Mouse (Mus musculus) brain, embryonic 14.5 days (tissue): ENCODE data around the gene Olfr1248. TPM values are rescaled to one million over a fixed set of nuclear protein-coding genes. Genes with fewer than 3 reads are reported as not detected.
"Not testable (repeated sequence)": the region's sequence is repeated elsewhere in the genome, so short reads cannot be mapped to it uniquely, and the experiment has no call there.

Experiments
- DNase-seq: peaks from one replicate; pipeline ENCODE4 v3.0.0-alpha.2; 2011; ENCODE audit warnings: low read depth
- CTCF ChIP-seq: fragments of 200-500 bp; IDR thresholded peaks from 2 replicates; pipeline ENCODE4 v1.5.1; 2012; ENCODE audit warnings: inconsistent platforms, mild to moderate bottlenecking, moderate library complexity, borderline replicate concordance; ENCODE audit not compliant: insufficient read depth, insufficient read length; ENCODE audit errors: extremely low read depth
- POLR2A ChIP-seq: fragments of 200-500 bp; IDR thresholded peaks from 2 replicates; pipeline ENCODE4 v1.6.1; 2012; ENCODE audit warnings: mild to moderate bottlenecking, inconsistent platforms, borderline replicate concordance; ENCODE audit not compliant: poor library complexity, insufficient read depth, insufficient read length, severe bottlenecking; ENCODE audit errors: extremely low read depth
- polyA plus RNA-seq: library from polyadenylated mRNA; depleted of rRNA; stranded (reverse); fragments of >200 nt; gene quantifications from 2 replicates; pipeline ENCODE4 v1.2.3, GENCODE M21; 2012; rRNA removed

Olfr1248 gene
- not detected in 2 replicates for polyA plus RNA-seq

GRCm38 (mm10) chr2:89618145-89618544, at the start of gene Olfr1248:
TSS of gene Olfr1248 (minus strand) at chr2:89618245.
- DNase-seq, result not testable (repeated sequence)

GRCm38 (mm10) chr2:89661367-89661766, 43.3 kb upstream of the Olfr1248 start, which contains the start of gene Olfr1250:
TSS of gene Olfr1250 (minus strand) at chr2:89661467.
- DNase-seq, result no peak
- TF ChIP-seq POLR2A (no peak), CTCF (no peak)

- DNase-seq, result no peak
- no peak for TF ChIP-seq CTCF
- no peak for TF ChIP-seq POLR2A
Measured at GRCm38 (mm10) chr2:89634883-89635282, 16.8 kb upstream of the Olfr1248 start, which contains the start of gene Olfr1249. TSS of gene Olfr1249 (minus strand) at chr2:89634983.

GRCm38 (mm10) chr2:89614030-89614429, 4.0 kb downstream of the Olfr1248 start, which contains the start of gene Olfr1247:
TSS of gene Olfr1247 (minus strand) at chr2:89614130.
- no peak for DNase-seq
- TF ChIP-seq POLR2A, result no peak
- TF ChIP-seq CTCF, result no peak

- DNase-seq, result no peak
- TF ChIP-seq POLR2A (no peak), CTCF (no peak)
Measured at GRCm38 (mm10) chr2:89593057-89593456, 25.0 kb downstream of the Olfr1248 start, which contains the start of gene Olfr1246. TSS of gene Olfr1246 (minus strand) at chr2:89593157.

GRCm38 (mm10) chr2:89578347-89578746, 39.7 kb downstream of the Olfr1248 start, which contains the start of gene Olfr1245:
TSS of gene Olfr1245 (minus strand) at chr2:89578447.
- DNase-seq, result no peak
- TF ChIP-seq POLR2A (no peak), CTCF (no peak)

Other genes starting within 250 kb of the Olfr1248 start
- not detected in 2 replicates for gene Olfr1238, start 208.6 kb downstream of the Olfr1248 start, polyA plus RNA-seq
- gene Olfr1239, start 197.8 kb downstream of the Olfr1248 start, polyA plus RNA-seq, result not detected in 2 replicates
- gene Olfr1240, start 175.2 kb downstream of the Olfr1248 start, polyA plus RNA-seq, result not detected in 2 replicates
- gene Olfr1241, start 131.1 kb downstream of the Olfr1248 start, polyA plus RNA-seq, result not detected in 2 replicates
- gene Olfr1242, start 119.9 kb downstream of the Olfr1248 start, polyA plus RNA-seq, result not detected in 2 replicates
- not detected in 2 replicates for gene Olfr1243, start 86.8 kb downstream of the Olfr1248 start, polyA plus RNA-seq
- gene Olfr1245, start 39.8 kb downstream of the Olfr1248 start, polyA plus RNA-seq, result not detected in 2 replicates
- not detected in 2 replicates for gene Olfr1246, start 25.1 kb downstream of the Olfr1248 start, polyA plus RNA-seq
- gene Olfr1247, start 4.1 kb downstream of the Olfr1248 start, polyA plus RNA-seq, result not detected in 2 replicates
- not detected in 2 replicates for gene Olfr1249, start 16.7 kb upstream of the Olfr1248 start, polyA plus RNA-seq
- gene Olfr1250, start 43.2 kb upstream of the Olfr1248 start, polyA plus RNA-seq, result not detected in 2 replicates
- not detected in 2 replicates for gene Olfr1251, start 53.7 kb upstream of the Olfr1248 start, polyA plus RNA-seq
- gene Olfr1252, start 106.8 kb upstream of the Olfr1248 start, polyA plus RNA-seq, result not detected in 2 replicates
- not detected in 2 replicates for gene Olfr1253, start 138.8 kb upstream of the Olfr1248 start, polyA plus RNA-seq
- gene Olfr1254, start 175.4 kb upstream of the Olfr1248 start, polyA plus RNA-seq, result not detected in 2 replicates
- gene Olfr1255, start 193.8 kb upstream of the Olfr1248 start, polyA plus RNA-seq, result not detected in 2 replicates
- gene Olfr1256, start 223.3 kb upstream of the Olfr1248 start, polyA plus RNA-seq, result not detected in 2 replicates
- 0.07 and 0.13 TPM in 2 replicates for gene Olfr48, start 230.0 kb upstream of the Olfr1248 start, polyA plus RNA-seq